Mouse (Mus musculus): ENCODE data around the gene Slc38a3. TPM values are rescaled to one million over a fixed set of nuclear protein-coding genes. Genes with fewer than 3 reads are reported as not detected.

Slc38a3 gene
- polyA plus RNA-seq, 1 experiment from 2014 or later: 8.3 TPM

DNA sequence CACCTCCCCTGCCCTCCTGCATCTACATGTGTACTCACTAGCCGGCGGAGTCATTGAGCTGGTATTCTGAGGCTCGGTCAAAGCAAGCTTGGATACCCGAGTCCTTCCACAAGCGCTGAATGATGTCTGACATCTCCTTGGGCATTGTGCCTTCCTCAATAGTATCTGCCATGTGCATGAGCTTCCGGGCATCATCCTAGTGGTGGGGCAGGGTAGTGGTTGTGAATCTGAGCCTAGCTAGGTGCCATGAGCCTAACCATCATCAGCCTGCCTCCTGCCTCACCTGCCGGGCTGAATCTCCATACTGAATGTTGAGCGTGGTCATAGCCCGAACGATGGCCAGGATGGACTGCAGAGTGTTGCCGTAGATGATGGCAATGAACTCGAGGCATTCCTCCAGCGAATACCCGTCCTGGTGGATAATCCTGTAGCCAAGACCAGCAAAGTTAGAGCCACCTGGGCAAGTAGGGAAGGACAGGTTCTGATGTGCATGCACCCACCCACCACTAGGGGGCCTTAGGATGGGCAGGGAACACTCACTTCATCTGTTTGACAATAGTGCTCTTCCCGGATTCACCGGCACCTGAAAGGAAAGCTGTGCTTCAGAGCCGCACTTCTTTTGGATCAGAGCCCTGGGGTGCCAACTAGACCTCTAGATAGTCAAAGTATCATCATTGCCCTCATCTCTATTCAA, 7.9 kb upstream of the Slc38a3 start:
- H3K9me3 ChIP-seq: no peaks in the 10 kb centered on the region
- H3K36me3 ChIP-seq: peaks cover 9% of the 10 kb centered on the region
- peaks cover 35% of the 10 kb centered on the region for H3K27me3 ChIP-seq
- no peak overlapping the region for H3K27ac ChIP-seq
- ATAC-seq (ENCODE audit: insufficient number of reproducible peaks, insufficient read depth, low FRiP score, low TSS enrichment): no peak
- 21% methylated on average over 17 of the region's 17 CpGs for WGBS
- H3K4me1 ChIP-seq: peaks cover 19% of the 10 kb centered on the region
- no peak overlapping the region for H3K4me3 ChIP-seq
- H3K9ac ChIP-seq: no peak overlapping the region
- H3K4me2 ChIP-seq (replicated peaks): peak overlapping the region; percentile 57; the same call in 1 of the 2 replicates

DNA sequence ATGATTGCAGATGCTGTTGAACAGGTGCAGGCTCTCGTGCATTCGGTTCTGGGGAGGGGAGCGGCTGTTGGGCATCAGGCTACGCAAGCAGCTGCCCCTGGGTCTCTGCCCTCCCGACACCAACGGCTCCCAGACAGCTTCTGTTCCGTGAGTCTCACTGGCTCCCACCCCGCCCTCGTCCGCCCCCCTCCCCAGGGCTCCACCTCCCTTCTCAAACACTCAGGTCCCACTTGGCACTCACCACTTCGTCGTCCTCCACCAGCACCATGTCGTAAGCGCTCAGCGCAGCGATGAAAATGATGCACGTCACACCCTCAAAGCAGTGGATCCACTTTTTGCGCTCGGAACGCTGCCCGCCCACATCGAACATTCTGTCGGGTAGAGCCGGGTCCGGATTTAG, 7.0 kb upstream of the Slc38a3 start:
- Histone ChIP-seq H3K27me3 (peaks cover 32% of the 10 kb centered on the region), H3K4me2 (replicated peaks) (peak overlapping the region; percentile 57), H3K27ac (no peak overlapping the region), H3K9me3 (no peaks in the 10 kb centered on the region), H3K4me3 (peak overlapping the region; percentile 29), H3K9ac (peak overlapping the region; percentile 21; the same call in 1 of the 2 replicates), H3K4me1 (peaks cover 19% of the 10 kb centered on the region), H3K36me3 (0 out of 2 replicates have a peak, but pooled peaks cover under 1% of the 10 kb centered on the region)
- 1% methylated on average over 25 of the region's 25 CpGs for WGBS
- ATAC-seq (ENCODE audit: insufficient number of reproducible peaks, insufficient read depth, low FRiP score, low TSS enrichment): no peak

DNA sequence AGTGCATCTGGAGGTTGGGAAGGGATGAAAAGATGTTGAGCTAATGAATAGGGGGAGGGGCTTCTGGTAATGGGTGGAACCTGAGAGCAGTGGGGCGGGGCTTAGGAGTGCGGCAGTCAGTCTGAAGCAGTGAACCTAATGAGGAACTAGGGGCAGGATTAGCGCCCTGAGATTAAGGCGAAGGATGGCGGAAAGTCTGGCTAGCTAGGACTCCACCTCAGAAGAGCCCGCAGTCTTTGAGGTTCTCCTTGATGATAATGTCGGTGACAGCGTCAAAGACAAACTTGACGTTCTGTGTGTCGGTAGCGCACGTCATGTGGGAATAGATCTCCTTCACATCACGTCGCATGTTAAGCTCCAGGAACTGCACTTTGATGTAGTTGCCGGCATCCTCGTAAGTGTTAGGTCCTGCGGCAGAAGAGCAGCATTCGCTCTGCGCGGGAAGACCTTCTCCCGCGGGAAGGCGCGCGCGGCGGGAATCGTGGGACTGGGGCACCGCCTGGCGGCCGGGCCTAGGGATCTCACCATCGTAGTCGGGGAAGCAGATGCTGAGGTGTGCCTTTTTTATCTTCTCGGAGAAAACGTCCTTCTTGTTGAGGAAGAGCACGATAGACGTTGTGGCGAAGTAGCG, 6.5 kb upstream of the Slc38a3 start:
- WGBS: 1% methylated on average over 39 of the region's 39 CpGs
- no peaks in the 10 kb centered on the region for H3K9me3 ChIP-seq
- H3K4me1 ChIP-seq: peaks cover 19% of the 10 kb centered on the region
- H3K27ac ChIP-seq: no peak overlapping the region
- no peaks in the 10 kb centered on the region for H3K36me3 ChIP-seq
- peaks cover 32% of the 10 kb centered on the region for H3K27me3 ChIP-seq
- peak overlapping the region; percentile 29 for H3K4me3 ChIP-seq
- no peak for ATAC-seq (ENCODE audit: insufficient number of reproducible peaks, insufficient read depth, low FRiP score, low TSS enrichment)
- H3K4me2 ChIP-seq (replicated peaks): peak overlapping the region; percentile 57
- 0 out of 2 replicates have a peak overlapping the region, but pooled peaks have one; percentile 7 for H3K9ac ChIP-seq

DNA sequence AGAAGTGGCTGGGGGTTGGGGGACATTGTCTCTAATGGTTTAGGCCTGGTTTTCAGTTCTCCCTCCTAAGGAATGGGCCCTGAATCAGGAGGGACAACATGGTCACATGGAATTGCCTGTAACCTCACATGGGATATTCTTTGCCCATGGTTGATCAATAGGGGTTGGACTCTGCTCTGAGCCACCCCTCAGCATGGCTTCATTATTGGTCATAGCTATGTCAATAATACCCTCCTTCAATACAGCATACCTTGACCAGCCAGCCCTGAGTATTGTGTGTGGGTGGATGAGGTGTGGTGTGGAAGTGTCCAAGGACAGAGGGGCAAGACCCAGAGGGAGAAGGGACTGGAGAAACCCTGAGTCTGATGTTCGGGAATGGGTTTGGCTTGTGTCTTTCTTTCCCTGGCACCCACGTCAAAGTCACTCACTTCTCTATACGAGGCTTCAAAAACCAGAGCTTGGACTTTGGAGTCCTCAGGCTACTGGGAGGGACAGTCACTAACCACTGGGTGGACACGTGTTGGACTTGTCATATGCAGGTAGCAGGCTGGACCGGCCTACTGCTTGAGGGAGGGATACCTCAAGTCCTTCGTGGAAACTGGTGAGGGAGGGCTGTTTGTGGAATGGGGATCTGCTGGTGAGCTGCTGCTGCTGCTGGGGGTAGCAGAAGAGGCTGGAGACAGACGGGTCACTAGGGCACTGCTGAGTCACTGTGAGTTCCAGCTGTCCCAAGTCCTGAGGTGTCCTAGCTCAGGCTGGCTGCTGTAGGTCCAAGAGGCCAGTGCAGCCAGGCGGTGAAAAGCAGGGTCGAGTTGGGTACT, 5.5 kb upstream of the Slc38a3 start:
- Histone ChIP-seq H3K27me3 (peaks cover 32% of the 10 kb centered on the region), H3K9me3 (no peaks in the 10 kb centered on the region), H3K9ac (no peak overlapping the region), H3K4me2 (replicated peaks) (peak overlapping the region; percentile 57), H3K27ac (no peak overlapping the region), H3K36me3 (no peaks in the 10 kb centered on the region), H3K4me1 (peaks cover 19% of the 10 kb centered on the region), H3K4me3 (no peak overlapping the region)
- ATAC-seq (ENCODE audit: insufficient number of reproducible peaks, insufficient read depth, low FRiP score, low TSS enrichment): no peak
- 58% methylated on average over 9 of the region's 9 CpGs for WGBS

DNA sequence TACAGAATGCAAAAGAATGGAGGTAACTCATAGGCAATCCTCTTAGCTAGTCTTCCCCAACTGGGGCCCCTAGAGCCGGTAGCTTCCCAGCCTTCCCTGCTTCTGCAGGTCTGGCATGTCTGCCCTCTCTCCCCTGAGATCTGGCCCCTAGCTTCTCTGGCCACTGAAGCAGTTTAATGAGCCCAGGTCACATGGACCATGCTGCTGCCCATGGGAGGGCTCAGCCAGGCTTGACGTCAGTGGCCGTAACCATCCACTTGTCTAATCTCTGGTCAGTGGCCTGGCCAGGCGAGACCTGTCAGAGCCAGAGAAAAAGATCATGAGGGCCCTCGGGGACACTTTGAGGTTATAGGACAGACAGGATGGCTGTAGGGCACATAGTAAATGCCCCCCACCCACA, 929 bp upstream of the Slc38a3 start:
- no peaks in the 10 kb centered on the region for H3K36me3 ChIP-seq
- no peak overlapping the region for H3K27ac ChIP-seq
- peaks cover 30% of the 10 kb centered on the region for H3K27me3 ChIP-seq
- ATAC-seq (ENCODE audit: insufficient number of reproducible peaks, insufficient read depth, low FRiP score, low TSS enrichment): no peak
- H3K4me1 ChIP-seq: peaks cover 29% of the 10 kb centered on the region
- no peak overlapping the region for H3K9ac ChIP-seq
- no peak overlapping the region for H3K4me2 ChIP-seq (replicated peaks)
- no peaks in the 10 kb centered on the region for H3K9me3 ChIP-seq
- no peak overlapping the region for H3K4me3 ChIP-seq
- 60% methylated on average over 5 of the region's 5 CpGs for WGBS

DNA sequence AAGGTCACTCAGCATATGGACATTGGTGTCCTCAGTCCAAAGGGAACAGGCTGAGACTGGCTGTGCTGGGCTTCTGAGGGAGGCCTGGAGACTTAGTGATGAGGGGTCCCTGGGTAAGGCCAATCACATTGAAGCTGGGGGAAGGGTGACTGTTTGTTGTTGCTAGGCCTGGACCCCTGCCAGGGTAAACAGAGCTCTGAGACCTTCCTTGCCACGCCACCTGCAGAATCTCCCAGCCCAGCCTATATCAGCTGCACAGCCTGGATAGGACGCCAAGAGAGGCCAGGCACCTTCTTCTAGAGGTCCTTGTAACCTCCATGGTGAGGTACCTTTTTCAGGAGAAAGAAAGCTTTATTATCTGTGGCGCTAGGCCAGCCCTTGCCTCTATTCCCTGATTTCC, 414 bp downstream of the Slc38a3 start:
- Histone ChIP-seq H3K9me3 (no peaks in the 10 kb centered on the region), H3K27me3 (peaks cover 26% of the 10 kb centered on the region), H3K9ac (no peak overlapping the region), H3K27ac (no peak overlapping the region), H3K4me2 (replicated peaks) (no peak overlapping the region), H3K4me1 (peaks cover 27% of the 10 kb centered on the region), H3K36me3 (no peaks in the 10 kb centered on the region), H3K4me3 (no peak overlapping the region)
- no peak for ATAC-seq (ENCODE audit: insufficient number of reproducible peaks, insufficient read depth, low FRiP score, low TSS enrichment)
- WGBS: 70% methylated on average over 3 of the region's 3 CpGs

DNA sequence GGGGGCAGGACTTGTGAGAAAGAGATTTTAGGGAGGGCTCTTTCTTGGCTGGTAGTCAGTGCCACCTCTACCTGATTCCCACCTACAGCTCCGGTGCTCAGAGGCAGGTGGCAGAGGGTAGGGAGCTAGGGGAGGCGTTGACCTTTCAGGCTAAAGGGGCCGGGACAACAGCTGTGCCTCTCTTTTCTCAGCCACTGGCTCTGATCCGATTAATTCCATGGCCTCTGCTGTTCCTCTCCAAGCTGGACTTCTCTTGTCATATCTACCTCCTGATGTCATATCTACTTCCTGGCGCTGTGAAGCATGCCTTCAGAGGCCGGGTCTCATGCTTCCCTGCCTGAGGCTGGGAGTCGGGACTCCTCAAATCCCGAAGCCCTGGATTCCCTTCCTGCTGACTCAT, 1.3 kb downstream of the Slc38a3 start:
- Histone ChIP-seq H3K9me3 (no peaks in the 10 kb centered on the region), H3K36me3 (no peaks in the 10 kb centered on the region), H3K27me3 (peaks cover 26% of the 10 kb centered on the region), H3K4me1 (peaks cover 36% of the 10 kb centered on the region), H3K4me3 (no peak overlapping the region), H3K9ac (no peak overlapping the region), H3K4me2 (replicated peaks) (peak overlapping the region; percentile 94), H3K27ac (no peak overlapping the region)
- ATAC-seq (ENCODE audit: insufficient number of reproducible peaks, insufficient read depth, low FRiP score, low TSS enrichment): no peak
- WGBS: 30% methylated on average over 8 of the region's 8 CpGs

GRCm38 (mm10) chr9:107667219-107667618, 2.1 kb downstream of the Slc38a3 start:
- no peak overlapping the region for H3K27ac ChIP-seq

GRCm38 (mm10) chr9:107666751-107667205, 2.6 kb downstream of the Slc38a3 start:
- Histone ChIP-seq H3K9me3 (no peaks in the 10 kb centered on the region), H3K4me2 (replicated peaks) (peak overlapping the region; percentile 94), H3K4me1 (peaks cover 38% of the 10 kb centered on the region), H3K4me3 (peak overlapping the region; percentile 45), H3K9ac (peak overlapping the region; percentile 59), H3K36me3 (no peaks in the 10 kb centered on the region), H3K27ac (no peak overlapping the region), H3K27me3 (peaks cover 26% of the 10 kb centered on the region)
- WGBS: 1% methylated on average over 30 of the region's 30 CpGs
- ATAC-seq (ENCODE audit: insufficient number of reproducible peaks, insufficient read depth, low FRiP score, low TSS enrichment): no peak

More at GRCm38 (mm10) chr9:107667219-107667618, 2.1 kb downstream of the Slc38a3 start:
- peak overlapping the region; percentile 59 for H3K9ac ChIP-seq
- H3K36me3 ChIP-seq: no peaks in the 10 kb centered on the region
- under 1% methylated on average over 24 of the region's 24 CpGs for WGBS
- H3K4me2 ChIP-seq (replicated peaks): peak overlapping the region; percentile 94
- peak; percentile 82 for ATAC-seq (ENCODE audit: insufficient number of reproducible peaks, insufficient read depth, low FRiP score, low TSS enrichment)
- peaks cover 26% of the 10 kb centered on the region for H3K27me3 ChIP-seq
- peak overlapping the region; percentile 45 for H3K4me3 ChIP-seq
- no peaks in the 10 kb centered on the region for H3K9me3 ChIP-seq
- peaks cover 38% of the 10 kb centered on the region for H3K4me1 ChIP-seq

DNA sequence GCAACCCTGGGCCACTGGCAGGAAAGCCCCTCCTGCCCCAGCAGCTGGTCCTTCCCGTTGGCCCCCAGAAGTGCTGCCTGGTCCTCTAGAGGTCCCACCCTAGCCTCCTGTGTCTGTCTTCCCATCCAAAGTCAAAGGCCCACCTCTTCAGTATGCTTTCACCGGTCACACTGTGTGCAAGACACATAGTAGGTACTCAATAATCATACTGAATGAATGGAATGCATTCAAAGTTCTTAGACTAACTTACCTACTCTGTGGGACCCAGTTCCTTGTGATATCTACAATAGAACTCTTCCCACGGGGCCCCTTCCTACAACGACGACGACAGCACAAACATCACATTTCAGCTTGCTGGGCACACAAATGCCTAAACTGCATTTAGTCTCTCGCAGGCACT, 4.0 kb downstream of the Slc38a3 start:
- Histone ChIP-seq H3K36me3 (no peaks in the 10 kb centered on the region), H3K4me2 (replicated peaks) (no peak overlapping the region), H3K27ac (no peak overlapping the region), H3K9ac (no peak overlapping the region), H3K27me3 (peaks cover 26% of the 10 kb centered on the region), H3K9me3 (no peaks in the 10 kb centered on the region), H3K4me1 (peaks cover 38% of the 10 kb centered on the region), H3K4me3 (no peak overlapping the region)
- ATAC-seq (ENCODE audit: insufficient number of reproducible peaks, insufficient read depth, low FRiP score, low TSS enrichment): no peak
- WGBS: 83% methylated on average over 7 of the region's 7 CpGs

DNA sequence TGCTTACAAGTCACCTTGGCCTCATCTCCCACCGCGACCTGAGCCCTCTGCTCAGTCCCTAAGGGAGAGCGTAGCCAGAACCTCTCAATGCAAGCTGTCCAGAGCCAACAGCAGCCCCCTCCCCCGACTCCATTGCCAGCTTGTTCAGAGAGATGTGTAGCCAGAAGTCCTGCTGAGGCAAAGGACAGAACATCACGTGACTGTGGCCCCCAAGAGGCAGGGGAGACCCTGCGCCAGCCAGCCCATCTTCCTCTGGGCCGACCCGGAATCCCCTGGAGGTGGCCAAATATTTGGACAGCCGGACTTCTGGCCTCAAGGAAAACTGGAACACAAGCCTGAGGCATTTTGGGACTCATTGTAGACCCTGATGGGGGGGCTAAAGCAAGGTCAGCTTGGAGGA, 5.8 kb downstream of the Slc38a3 start:
- Histone ChIP-seq H3K36me3 (no peaks in the 10 kb centered on the region), H3K4me1 (peaks cover 38% of the 10 kb centered on the region), H3K4me2 (replicated peaks) (no peak overlapping the region; the same call in 1 of the 2 replicates), H3K27me3 (peaks cover 22% of the 10 kb centered on the region), H3K27ac (no peak overlapping the region), H3K9ac (no peak overlapping the region), H3K9me3 (no peaks in the 10 kb centered on the region), H3K4me3 (no peak overlapping the region)
- 52% methylated on average over 9 of the region's 9 CpGs for WGBS
- ATAC-seq (ENCODE audit: insufficient number of reproducible peaks, insufficient read depth, low FRiP score, low TSS enrichment): no peak
